Mouse (Mus musculus) central nervous system, embryonic 14 days (tissue): ENCODE measurements around the gene Ctnna3. TPM values are rescaled to one million over a fixed set of nuclear protein-coding genes. Genes with fewer than 3 reads are reported as not detected.

Experiments
- polyA plus RNA-seq: library from polyadenylated mRNA; depleted of rRNA; stranded (reverse); fragments of >200 nt; gene quantifications from 2 replicates; pipeline ENCODE4 v1.2.3, GENCODE M21; 2012; rRNA removed

Ctnna3 gene
- 0.38 and 0.42 TPM in 2 replicates for polyA plus RNA-seq

DNA sequence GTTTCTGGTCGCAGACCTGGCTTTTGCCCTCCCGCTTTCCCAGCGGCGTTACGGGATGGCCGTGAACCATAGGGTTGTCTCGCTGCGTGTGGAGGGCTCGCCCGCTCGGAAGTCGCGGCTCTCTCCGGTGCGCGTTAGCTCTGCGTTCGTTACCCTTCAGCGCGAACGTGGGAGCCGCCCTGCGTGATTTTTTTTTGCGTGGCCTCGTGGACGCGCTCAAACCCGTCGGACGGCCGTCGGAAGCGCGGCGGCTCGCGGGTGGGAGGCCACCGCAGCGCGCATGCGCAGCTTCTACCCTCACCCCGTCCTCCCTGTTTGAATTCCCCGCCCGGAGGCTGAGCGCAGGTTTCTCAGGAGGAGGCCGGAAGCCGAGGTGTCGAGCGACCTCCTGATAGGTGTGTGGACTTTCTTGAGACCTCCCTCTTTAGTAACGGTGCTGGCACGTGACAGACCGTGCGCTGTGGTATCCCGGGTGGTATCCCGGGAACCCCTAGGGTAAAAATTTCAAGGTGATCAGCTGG lies at the start of gene Ctnna3:
Gene Ctnna3, plus strand, starts transcription at position 314 of the 521 bp plus-strand sequence.

DNA sequence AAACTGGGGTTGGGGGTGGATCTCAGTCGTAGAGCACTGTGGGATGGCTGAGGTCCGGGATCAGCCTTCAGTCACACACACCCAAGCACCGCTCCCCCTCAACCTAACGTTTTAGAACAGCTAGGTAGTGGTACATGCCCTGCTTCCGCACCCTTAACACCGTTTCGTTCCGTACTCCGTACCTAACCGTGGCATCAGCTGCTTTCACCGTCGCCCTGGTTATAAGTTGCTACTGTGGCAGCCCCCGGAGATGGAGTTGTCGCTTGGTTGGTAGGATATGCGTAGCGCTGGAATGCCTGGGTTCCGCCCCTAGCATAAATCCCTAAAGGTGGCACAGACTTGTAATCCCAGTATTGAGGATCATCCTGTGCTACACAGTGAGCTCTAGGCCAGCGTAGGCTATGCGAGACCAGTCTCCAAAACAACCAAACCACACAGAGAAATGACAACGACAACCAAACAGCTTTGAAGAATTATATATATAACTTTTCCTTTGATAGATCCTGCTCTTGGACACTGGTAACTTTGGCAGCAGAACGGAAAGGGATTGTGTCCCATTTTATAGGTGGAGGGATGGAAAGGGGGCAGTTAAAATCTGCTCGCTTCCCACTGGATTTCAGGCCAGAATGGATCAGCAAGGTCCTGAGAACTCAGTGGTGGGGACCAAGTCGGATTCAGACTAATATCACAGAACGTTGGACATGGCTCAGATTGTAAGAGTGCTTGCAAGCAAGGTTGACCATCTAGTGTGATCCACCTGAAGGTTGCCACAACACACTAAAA lies 48.2 kb upstream of the Ctnna3 start, which contains the start of gene Sirt1:
Gene Sirt1, minus strand, starts transcription at position 207 of the 783 bp plus-strand sequence.

DNA sequence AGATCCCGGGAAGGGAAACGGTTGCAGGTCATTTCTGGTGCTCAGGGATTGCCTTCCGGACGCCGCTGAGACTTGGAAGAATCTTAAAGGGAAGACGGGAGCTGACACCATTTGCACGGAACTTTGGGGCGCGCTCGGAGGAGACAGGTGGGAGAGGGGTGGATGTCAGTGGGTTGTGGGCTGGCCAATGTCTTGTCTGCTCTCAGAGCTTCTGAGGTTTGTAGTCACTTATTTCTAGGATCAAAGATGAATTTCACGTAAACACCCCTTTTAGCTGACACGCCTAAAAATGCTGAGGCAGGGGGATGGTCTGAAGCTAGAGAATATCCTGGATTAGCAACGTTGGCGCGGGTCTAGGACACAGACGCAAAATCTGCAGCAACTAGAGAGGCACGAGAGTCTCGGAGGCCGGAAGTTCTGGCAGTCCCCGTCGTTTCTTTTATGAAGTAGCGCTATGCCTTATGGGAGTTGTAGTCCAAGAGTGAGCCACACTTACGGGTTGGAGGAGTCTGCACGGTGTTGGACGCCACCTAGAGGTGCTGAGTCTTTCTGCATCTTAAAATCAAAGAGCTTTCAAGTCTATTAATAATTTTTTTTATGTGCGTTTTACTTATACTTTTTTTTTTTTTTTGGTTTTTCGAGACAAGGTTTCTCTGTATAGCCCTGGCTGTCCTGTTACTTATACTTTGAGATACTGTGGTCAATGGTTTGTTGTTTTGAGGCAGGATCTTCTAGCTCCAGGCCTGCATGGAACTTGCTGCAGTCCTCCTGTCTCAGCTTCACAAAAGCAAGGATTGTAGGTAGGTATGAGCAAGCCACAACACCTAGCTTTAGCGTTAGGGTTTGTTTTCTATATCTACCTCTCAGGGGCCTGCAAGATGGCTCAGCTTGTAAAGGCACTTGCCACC lies 47.3 kb upstream of the Ctnna3 start, which contains the start of gene Dnajc12:
Gene Dnajc12, plus strand, starts transcription at position 72 of the 908 bp plus-strand sequence.

DNA sequence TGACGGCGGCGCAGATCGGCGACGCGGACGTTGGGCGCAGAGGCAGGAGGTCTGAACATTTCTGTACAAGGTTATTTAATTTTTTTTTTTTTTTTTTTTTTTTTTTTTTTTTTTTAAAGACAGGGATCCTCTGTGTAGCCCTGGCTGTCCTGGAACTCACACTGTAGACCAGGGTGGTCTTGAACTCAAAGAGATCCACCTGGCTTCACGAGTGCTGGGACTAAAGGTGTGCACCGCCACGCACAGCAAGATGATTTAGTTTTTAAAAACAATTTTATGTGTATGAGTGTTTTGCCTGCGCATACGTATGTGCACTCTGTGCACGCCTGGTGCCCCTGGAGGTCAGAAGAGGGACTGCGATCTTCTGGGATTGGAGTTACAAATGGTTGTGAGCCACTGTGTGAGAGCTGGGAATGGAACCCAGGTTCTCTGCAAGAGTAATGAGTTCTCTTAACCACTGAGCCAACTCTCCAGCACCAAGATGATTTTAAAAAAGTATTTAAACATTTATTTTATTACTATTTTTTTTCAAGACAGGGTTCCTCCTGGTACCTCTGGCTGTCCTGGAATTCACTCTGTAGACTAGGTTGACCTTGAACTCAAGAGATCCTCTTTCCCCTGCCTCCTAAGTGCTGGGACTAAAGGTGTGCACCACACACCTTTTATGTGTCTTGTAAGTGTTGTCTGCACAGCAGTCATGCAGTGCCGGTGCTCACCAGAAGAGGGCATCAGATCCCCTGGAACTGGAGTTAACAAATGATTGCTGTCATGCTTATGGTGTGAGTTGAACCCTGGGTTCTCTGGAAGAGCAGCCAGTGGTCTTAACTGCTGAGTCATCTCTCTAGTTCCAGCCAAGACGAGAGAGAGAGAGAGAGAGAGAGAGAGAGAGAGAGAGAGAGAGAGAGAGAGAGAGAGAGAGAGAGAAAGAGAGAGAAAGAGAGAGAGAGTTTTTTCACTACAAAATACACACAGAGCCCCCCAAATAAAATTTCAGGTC lies 7.9 kb upstream of the Ctnna3 start, which contains the start of gene Gm7075:
Gene Gm7075, minus strand, starts transcription at position 51 of the 997 bp plus-strand sequence.

DNA sequence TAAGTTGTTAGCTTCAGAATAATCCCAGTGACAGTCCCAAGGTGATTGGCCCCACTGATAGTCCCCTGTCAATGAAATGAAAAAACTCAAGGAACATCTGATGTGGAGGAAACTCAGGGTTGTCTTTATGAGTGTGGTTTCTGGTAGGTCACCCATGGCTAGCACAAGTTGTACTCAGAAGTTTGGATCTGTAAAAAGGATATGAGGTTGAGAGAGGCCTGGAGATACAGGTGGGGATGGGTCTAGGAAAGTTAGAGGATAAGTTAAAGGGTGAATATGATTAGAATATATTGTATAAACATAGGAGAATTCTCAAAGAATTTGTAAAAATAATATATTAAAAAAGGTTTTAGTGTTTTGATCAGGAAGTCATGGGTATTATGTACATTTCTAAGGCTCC lies 497.4 kb downstream of the Ctnna3 start, which contains the start of gene Gm10118:
Gene Gm10118, minus strand, starts transcription at position 101 of the 400 bp plus-strand sequence.

DNA sequence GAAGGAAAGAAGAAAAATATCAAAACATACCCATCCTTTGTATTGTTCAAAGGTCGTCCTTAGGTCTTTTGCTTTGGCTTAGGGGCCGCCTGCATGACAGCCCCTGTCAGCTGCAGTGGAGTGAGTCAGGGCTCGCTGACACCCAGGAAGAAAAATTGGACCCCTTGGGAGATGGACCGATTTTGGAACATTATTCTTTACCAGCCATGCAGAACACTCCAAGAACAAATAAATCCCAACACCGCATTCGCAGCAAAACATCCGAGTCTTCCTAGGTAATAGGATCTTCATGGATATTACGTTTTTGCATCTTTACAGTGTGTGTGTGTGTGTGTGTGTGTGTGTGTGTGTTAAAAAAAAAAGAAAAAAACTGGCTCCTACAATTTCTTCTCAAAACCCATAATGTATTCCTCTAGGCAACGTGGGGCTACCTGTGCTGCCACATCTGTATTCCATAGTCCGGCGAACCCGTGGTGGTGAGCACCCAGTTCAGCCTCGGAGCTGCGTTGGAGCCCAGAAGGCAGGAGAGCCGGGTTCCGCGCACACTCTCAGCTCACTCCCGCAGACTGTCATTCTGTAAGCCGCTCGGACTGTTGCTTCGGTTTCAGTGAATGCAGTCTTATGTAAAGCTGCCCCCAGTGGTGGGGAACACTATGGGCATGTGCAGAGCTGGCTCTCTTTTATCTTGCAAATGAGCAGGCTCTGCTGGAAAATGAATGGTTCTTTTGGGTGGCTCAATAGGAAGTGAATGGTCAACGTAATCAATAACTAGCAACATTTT lies 660.0 kb downstream of the Ctnna3 start, which contains the start of gene Lrrtm3:
Gene Lrrtm3, minus strand, starts transcription at position 598 of the 781 bp plus-strand sequence.

Other genes starting within 250 kb of the Ctnna3 start
- gene Mypn, start 226.1 kb upstream of the Ctnna3 start, polyA plus RNA-seq: 0.26 and 1.1 TPM in 2 replicates
- 39.3 and 42.4 TPM in 2 replicates for gene Herc4, start 186.3 kb upstream of the Ctnna3 start, polyA plus RNA-seq
- gene Sirt1, start 48.4 kb upstream of the Ctnna3 start, polyA plus RNA-seq: 17.9 and 18.2 TPM in 2 replicates
- 10.5 and 12.3 TPM in 2 replicates for gene Dnajc12, start 47.7 kb upstream of the Ctnna3 start, polyA plus RNA-seq
- gene Gm7075, start 8.3 kb upstream of the Ctnna3 start, polyA plus RNA-seq: not detected in 2 replicates